24 mouse cellular contexts compared by ENCODE assay signal in the genomic region with DNA sequence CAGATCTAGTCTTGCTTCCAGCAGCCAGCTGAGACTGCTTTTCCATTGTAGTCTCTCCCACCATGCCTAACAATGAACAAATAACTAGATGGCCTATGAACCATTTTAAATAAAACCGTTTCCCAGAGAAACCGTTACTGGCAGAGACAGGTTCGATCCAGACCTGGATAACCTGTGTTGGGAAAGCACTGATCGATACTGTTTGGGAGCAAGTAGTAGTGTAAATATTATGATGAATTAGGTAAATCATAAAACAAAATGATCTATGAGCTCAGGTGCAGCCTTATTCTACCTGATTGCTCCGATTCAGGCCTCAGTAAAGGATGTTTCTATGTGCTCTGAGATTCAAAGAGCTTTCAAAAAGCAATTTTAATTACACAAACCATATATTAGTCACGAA.
"Had no signal": no experiment of that assay in that cellular context is flagged by ENCODE, and none has a peak within 500 bp of the region (broad histone marks: within the 10 kb centered on the region; RNA-seq: fewer than 3 reads in every experiment).

No protein-coding gene starts in this region.

- H3K4me1 ChIP-seq: heart, embryonic 10.5 days; intestine, embryonic 15.5 days; limb, embryonic 15.5 days had no signal

- H3K9me3 ChIP-seq: heart, embryonic 10.5 days; heart, embryonic 12.5 days; hindbrain, embryonic 10.5 days; hindbrain, embryonic 12.5 days; intestine, embryonic 15.5 days; limb, embryonic 13.5 days; limb, embryonic 15.5 days had no signal

- H3K27me3 ChIP-seq: heart, embryonic 12.5 days; hindbrain, embryonic 12.5 days; intestine, embryonic 15.5 days; limb, embryonic 13.5 days; limb, embryonic 15.5 days had no signal

- H3K4me2 ChIP-seq: heart, embryonic 12.5 days; hindbrain, embryonic 12.5 days; hindbrain, embryonic 14.5 days; intestine, embryonic 15.5 days; limb, embryonic 13.5 days; limb, embryonic 15.5 days had no signal

- DNase-seq: gastrocnemius, adult 2 months; gastrocnemius, postnatal 10 days; gastrocnemius, postnatal 25 days; heart, adult 18-20 months; heart, postnatal 10 days; heart, postnatal 4 days; kidney, adult 18-20 months; kidney, adult 8-10 months; kidney, postnatal 10 days; kidney, postnatal 25 days; kidney, postnatal 4 days had no signal

- ATAC-seq: hindbrain, embryonic 16.5 days; inflammation-experienced regulatory T-cells, adult 6 months; intestine, embryonic 15.5 days; intestine, postnatal 0 days had no signal

- H3K27ac ChIP-seq: gastrocnemius, adult 2 months; heart, embryonic 10.5 days; hindbrain, embryonic 10.5 days; hindbrain, embryonic 12.5 days; hindbrain, embryonic 14.5 days; intestine, embryonic 15.5 days; layer of hippocampus, adult 2 months; left cerebral cortex, adult 2 months; limb, embryonic 13.5 days; limb, embryonic 15.5 days had no signal

- H3K9ac ChIP-seq: heart, embryonic 12.5 days; hindbrain, embryonic 12.5 days; hindbrain, embryonic 14.5 days; intestine, embryonic 15.5 days; limb, embryonic 13.5 days; limb, embryonic 15.5 days had no signal

- H3K4me3 ChIP-seq: gastrocnemius, adult 2 months; heart, embryonic 10.5 days; heart, embryonic 12.5 days; hindbrain, embryonic 10.5 days; hindbrain, embryonic 12.5 days; intestine, embryonic 15.5 days; layer of hippocampus, adult 2 months; left cerebral cortex, adult 2 months; limb, embryonic 13.5 days; limb, embryonic 15.5 days had no signal

- H3K36me3 ChIP-seq: heart, embryonic 10.5 days; heart, embryonic 12.5 days; hindbrain, embryonic 10.5 days; hindbrain, embryonic 12.5 days; intestine, embryonic 15.5 days; limb, embryonic 13.5 days; limb, embryonic 15.5 days had no signal
